Mouse (Mus musculus): ENCODE results near the gene Vmo1. TPM values are rescaled to one million over a fixed set of nuclear protein-coding genes. Genes with fewer than 3 reads are reported as not detected.

Vmo1 gene
- total and polyA plus RNA-seq, 3 experiments, result not detected

- Histone ChIP-seq H3K4me3 (ENCODE audit: control insufficient read depth in 1 of 2, insufficient read depth in 1 of 2, low read depth in 2 of 2, low read length in 2 of 2) (no peak overlapping the region), H3K27me3 (ENCODE audit: control insufficient read depth in 1 of 2, insufficient read depth in 2 of 2, low read length in 2 of 2) (no peaks in the 10 kb centered on the region; a peak in 1 of 4 replicates), H3K4me1 (ENCODE audit: control insufficient read depth in 1 of 2, insufficient read depth in 2 of 2, low read length in 2 of 2) (peaks cover 10 to 23% of the 10 kb centered on the region in 2 experiments), H3K9me3 (replicated peaks; ENCODE audit: insufficient read depth, low read length) (no peaks in the 10 kb centered on the region), H3K27ac (ENCODE audit: control insufficient read depth, low read depth, low read length) (no peak overlapping the region), H3K9ac (ENCODE audit: control insufficient read depth, low read depth, low read length, poor library complexity, severe bottlenecking) (no peak overlapping the region), H3K79me2 (ENCODE audit: control insufficient read depth, insufficient read depth, low read length, poor library complexity) (no peaks in the 10 kb centered on the region), H3K36me3 (ENCODE audit: control insufficient read depth in 1 of 2, insufficient read depth in 2 of 2, low read length in 2 of 2) (peaks cover 0 to 18% of the 10 kb centered on the region in 2 experiments; a peak in 2 of 4 replicates)
- TF ChIP-seq ZNF384 (IDR thresholded peaks at IDR 0.05; ENCODE audit: low read depth, low read length), result peak; percentile 50; the same call in 1 of the 2 replicates
- TF ChIP-seq JUND (IDR thresholded peaks at IDR 0.05; ENCODE audit: low read depth, low read length), result no peak
- DNase-seq (ENCODE audit: low read depth, low spot score), result no peak
These were observed 2.6 kb downstream of the Vmo1 start for GRCm38 (mm10) chr11:70511825-70512224.

- no peak overlapping the region for H3K27ac ChIP-seq (ENCODE audit: control insufficient read depth, low read depth, low read length)
- no peak for DNase-seq (ENCODE audit: low read depth, low spot score)
- H3K9ac ChIP-seq (ENCODE audit: control insufficient read depth, low read depth, low read length, poor library complexity, severe bottlenecking), result no peak overlapping the region
- no peaks in the 10 kb centered on the region for H3K79me2 ChIP-seq (ENCODE audit: control insufficient read depth, insufficient read depth, low read length, poor library complexity)
- no peaks in the 10 kb centered on the region for H3K9me3 ChIP-seq (replicated peaks; ENCODE audit: insufficient read depth, low read length)
- H3K36me3 ChIP-seq (ENCODE audit: control insufficient read depth in 1 of 2, insufficient read depth in 2 of 2, low read length in 2 of 2), result peaks cover 0 to 18% of the 10 kb centered on the region in 2 experiments; a peak in 2 of 4 replicates
- TF ChIP-seq TAL1 (IDR thresholded peaks at IDR 0.05; ENCODE audit: low read length), result no peak
- no peak for TF ChIP-seq TCF12 (IDR thresholded peaks at IDR 0.05; ENCODE audit: low read depth, low read length)
- no peak for TF ChIP-seq ELF1 (IDR thresholded peaks at IDR 0.05; ENCODE audit: low read depth, low read length)
- TF ChIP-seq ETS1 (IDR thresholded peaks at IDR 0.05; ENCODE audit: low read depth, low read length), result no peak
- no peak for TF ChIP-seq ZC3H11A (IDR thresholded peaks at IDR 0.05; ENCODE audit: low read depth, low read length)
- TF ChIP-seq E2F4 (IDR thresholded peaks at IDR 0.05; ENCODE audit: borderline replicate concordance, low read depth, low read length), result no peak
- no peak for TF ChIP-seq BHLHE40 (IDR thresholded peaks at IDR 0.05; ENCODE audit: borderline replicate concordance, low read depth, low read length)
- no peak for TF ChIP-seq MEF2A (IDR thresholded peaks at IDR 0.05; ENCODE audit: extremely low read depth, insufficient replicate concordance, low read depth, low read length, poor library complexity, severe bottlenecking)
- TF ChIP-seq MYB (IDR thresholded peaks at IDR 0.05; ENCODE audit: low read depth, low read length), result no peak
- H3K27me3 ChIP-seq (ENCODE audit: control insufficient read depth in 1 of 2, insufficient read depth in 2 of 2, low read length in 2 of 2), result no peaks in the 10 kb centered on the region; a peak in 1 of 4 replicates
- peaks cover 10 to 23% of the 10 kb centered on the region in 2 experiments for H3K4me1 ChIP-seq (ENCODE audit: control insufficient read depth in 1 of 2, insufficient read depth in 2 of 2, low read length in 2 of 2)
- H3K4me3 ChIP-seq (ENCODE audit: control insufficient read depth in 1 of 2, insufficient read depth in 1 of 2, low read depth in 2 of 2, low read length in 2 of 2), result no peak overlapping the region
These were observed 3.2 kb downstream of the Vmo1 start for GRCm38 (mm10) chr11:70511242-70511641.

- peak; percentile 74 for DNase-seq (ENCODE audit: low read depth, low spot score)
- no peaks in the 10 kb centered on the region; a peak in 1 of 4 replicates for H3K27me3 ChIP-seq (ENCODE audit: control insufficient read depth in 1 of 2, insufficient read depth in 2 of 2, low read length in 2 of 2)
- peaks cover 0 to 28% of the 10 kb centered on the region in 2 experiments; a peak in 2 of 4 replicates for H3K36me3 ChIP-seq (ENCODE audit: control insufficient read depth in 1 of 2, insufficient read depth in 2 of 2, low read length in 2 of 2)
- H3K4me3 ChIP-seq (ENCODE audit: control insufficient read depth in 1 of 2, insufficient read depth in 1 of 2, low read depth in 2 of 2, low read length in 2 of 2), result no peak overlapping the region
- peaks cover 10 to 32% of the 10 kb centered on the region in 2 experiments for H3K4me1 ChIP-seq (ENCODE audit: control insufficient read depth in 1 of 2, insufficient read depth in 2 of 2, low read length in 2 of 2)
- no peak overlapping the region for H3K9ac ChIP-seq (ENCODE audit: control insufficient read depth, low read depth, low read length, poor library complexity, severe bottlenecking)
- no peaks in the 10 kb centered on the region for H3K79me2 ChIP-seq (ENCODE audit: control insufficient read depth, insufficient read depth, low read length, poor library complexity)
- no peak overlapping the region for H3K27ac ChIP-seq (ENCODE audit: control insufficient read depth, low read depth, low read length)
- H3K9me3 ChIP-seq (replicated peaks; ENCODE audit: insufficient read depth, low read length), result no peaks in the 10 kb centered on the region
- TF ChIP-seq GABPA (IDR thresholded peaks at IDR 0.05; ENCODE audit: low read depth, low read length) (no peak), MAFK (IDR thresholded peaks at IDR 0.05; ENCODE audit: borderline replicate concordance, low read depth, low read length) (no peak), USF2 (IDR thresholded peaks at IDR 0.05; ENCODE audit: borderline replicate concordance in 1 of 2, insufficient read depth in 1 of 2, low read depth in 1 of 2, low read length in 2 of 2) (no peak), TBP (IDR thresholded peaks at IDR 0.05; ENCODE audit: low read depth, low read length) (no peak), SMC3 (IDR thresholded peaks at IDR 0.05; ENCODE audit: low read depth, low read length) (peak; percentile 89), MEF2A (IDR thresholded peaks at IDR 0.05; ENCODE audit: extremely low read depth, insufficient replicate concordance, low read depth, low read length, poor library complexity, severe bottlenecking) (no peak), POLR2A (IDR thresholded peaks at IDR 0.05; ENCODE audit: control insufficient read depth in 1 of 2, insufficient read depth in 1 of 2, low read depth in 1 of 2, low read length in 2 of 2, poor library complexity in 1 of 2) (no peak), BHLHE40 (IDR thresholded peaks at IDR 0.05; ENCODE audit: borderline replicate concordance, low read depth, low read length) (no peak), CHD2 (IDR thresholded peaks at IDR 0.05; ENCODE audit: low read length) (no peak), EP300 (IDR thresholded peaks at IDR 0.05; ENCODE audit: low read depth in 1 of 2, low read length in 2 of 2) (no peak), MXI1 (IDR thresholded peaks at IDR 0.05; ENCODE audit: low read depth, low read length) (peak; percentile 36; the same call in 1 of the 2 replicates), MYC (IDR thresholded peaks at IDR 0.05; ENCODE audit: low read depth, low read length) (no peak), RAD21 (IDR thresholded peaks at IDR 0.05; ENCODE audit: low read depth, low read length) (peak; percentile 73), SIN3A (IDR thresholded peaks at IDR 0.05; ENCODE audit: low read length) (no peak; the same call in 1 of the 2 replicates), E2F4 (IDR thresholded peaks at IDR 0.05; ENCODE audit: borderline replicate concordance, low read depth, low read length) (no peak), NELFE (IDR thresholded peaks at IDR 0.05; ENCODE audit: low read depth, low read length) (no peak)
These were observed 4.5 kb downstream of the Vmo1 start for GRCm38 (mm10) chr11:70509753-70510564.

Measured in MEL (cell line).